Mouse (Mus musculus): Measurements from ENCODE around the gene Gstm4. TPM values are rescaled to one million over a fixed set of nuclear protein-coding genes. Genes with fewer than 3 reads are reported as not detected.

Gene Gstm4
- total and polyA plus RNA-seq, 3 experiments = 2.9 to 19.1 (median 7.0) TPM

- Histone ChIP-seq H3K27me3 (replicated peaks) (peaks cover 11% of the 10 kb centered on the region), H3K4me2 (ENCODE audit: insufficient read depth, low read depth, poor library complexity, severe bottlenecking) (no peak overlapping the region), H3K4me1 (ENCODE audit: control insufficient read depth in 1 of 2, insufficient read depth in 2 of 2) (no peaks in the 10 kb centered on the region; a peak in 1 of 4 replicates), H3K4me3 (replicated peaks in 1 of 3; ENCODE audit: low read depth in 2 of 3, low read length in 2 of 3, poor library complexity in 1 of 3) (no peak overlapping the region), H3K79me2 (replicated peaks; ENCODE audit: control insufficient read depth, extremely low read depth, insufficient read depth, poor library complexity, severe bottlenecking) (no peaks in the 10 kb centered on the region), H3K9me3 (replicated peaks; ENCODE audit: low read length) (no peaks in the 10 kb centered on the region), H3K36me3 (replicated peaks in 1 of 2; ENCODE audit: control insufficient read depth in 1 of 2, insufficient read depth in 1 of 2, low read length in 1 of 2) (no peaks in the 10 kb centered on the region), H3K27ac (ENCODE audit: insufficient read depth, low read depth) (no peak overlapping the region), H3K9ac (ENCODE audit: insufficient read depth, low read depth) (no peak overlapping the region)
- no peak for TF ChIP-seq KAT2A (IDR thresholded peaks at IDR 0.05; ENCODE audit: insufficient replicate concordance, low read length)
- no peak for TF ChIP-seq NRF1 (IDR thresholded peaks at IDR 0.05; ENCODE audit: low read depth, low read length)
- no peak for TF ChIP-seq USF1 (IDR thresholded peaks at IDR 0.05; ENCODE audit: low read depth, low read length)
- in situ Hi-C loops (cut with MboI; ENCODE audit: low pct_ligation_motif_present, low pct_unique_long_range_greater_than_20kb, low sequenced_read_pairs) = no loop called here
- DNase-seq (ENCODE audit: extremely low read depth) = no peak
- dilution Hi-C loops (cut with MboI; ENCODE audit: extremely low pct_ligation_motif_present, extremely low pct_unique_long_range_greater_than_20kb, low sequenced_read_pairs) = no loop called here
Measured at GRCm38 (mm10) chr3:108028641-108029365, 15.9 kb downstream of the Gstm4 start.

- TF ChIP-seq BHLHE40 (IDR thresholded peaks at IDR 0.05; ENCODE audit: low read depth, low read length) (no peak), POLR2A (IDR thresholded peaks at IDR 0.05; ENCODE audit: low read depth, low read length) (no peak)
- H3K79me2 ChIP-seq (replicated peaks; ENCODE audit: control insufficient read depth, extremely low read depth, insufficient read depth, poor library complexity, severe bottlenecking) = no peaks in the 10 kb centered on the region
- DNase-seq (ENCODE audit: extremely low read depth) = no peak
- H3K4me1 ChIP-seq (ENCODE audit: control insufficient read depth in 1 of 2, insufficient read depth in 2 of 2) = no peaks in the 10 kb centered on the region; a peak in 1 of 4 replicates
- no peak overlapping the region for H3K4me2 ChIP-seq (ENCODE audit: insufficient read depth, low read depth, poor library complexity, severe bottlenecking)
- no peak overlapping the region for H3K9ac ChIP-seq (ENCODE audit: insufficient read depth, low read depth)
- peaks cover 10% of the 10 kb centered on the region for H3K27me3 ChIP-seq (replicated peaks)
- H3K4me3 ChIP-seq (replicated peaks in 1 of 3; ENCODE audit: low read depth in 2 of 3, low read length in 2 of 3, poor library complexity in 1 of 3) = no peak overlapping the region
- no peaks in the 10 kb centered on the region for H3K9me3 ChIP-seq (replicated peaks; ENCODE audit: low read length)
- H3K36me3 ChIP-seq (replicated peaks in 1 of 2; ENCODE audit: control insufficient read depth in 1 of 2, insufficient read depth in 1 of 2, low read length in 1 of 2) = no peaks in the 10 kb centered on the region
- dilution Hi-C loops (cut with MboI; ENCODE audit: extremely low pct_ligation_motif_present, extremely low pct_unique_long_range_greater_than_20kb, low sequenced_read_pairs) (no loop called here), in situ Hi-C loops (cut with MboI; ENCODE audit: low pct_ligation_motif_present, low pct_unique_long_range_greater_than_20kb, low sequenced_read_pairs) (no loop called here)
- H3K27ac ChIP-seq (ENCODE audit: insufficient read depth, low read depth) = no peak overlapping the region
Measured at GRCm38 (mm10) chr3:108026597-108026996, 18.1 kb downstream of the Gstm4 start.

DNA sequence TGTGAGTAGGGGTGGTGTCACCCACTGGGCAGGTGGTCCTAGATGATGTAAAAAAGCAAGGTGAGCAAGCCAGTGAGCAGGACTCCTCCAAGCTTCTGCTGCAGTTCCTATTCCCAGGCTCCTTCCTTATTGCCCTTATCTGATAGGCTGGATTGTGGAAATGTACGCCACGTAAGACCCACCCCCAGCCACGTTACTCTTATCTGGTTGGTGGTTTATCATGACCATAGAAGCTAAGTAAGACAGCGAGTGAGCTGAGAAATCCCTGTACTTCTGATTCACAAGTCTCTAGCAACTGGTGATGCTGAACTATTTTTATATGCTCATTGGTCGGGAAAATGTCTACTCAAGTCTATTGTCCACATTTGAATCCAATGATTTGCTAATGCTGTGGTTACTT lies 18.6 kb downstream of the Gstm4 start:
- Histone ChIP-seq H3K36me3 (replicated peaks in 1 of 2; ENCODE audit: control insufficient read depth in 1 of 2, insufficient read depth in 1 of 2, low read length in 1 of 2) (no peaks in the 10 kb centered on the region), H3K9ac (ENCODE audit: insufficient read depth, low read depth) (no peak overlapping the region), H3K27ac (ENCODE audit: insufficient read depth, low read depth) (no peak overlapping the region), H3K4me3 (replicated peaks in 1 of 3; ENCODE audit: low read depth in 2 of 3, low read length in 2 of 3, poor library complexity in 1 of 3) (no peak overlapping the region), H3K79me2 (replicated peaks; ENCODE audit: control insufficient read depth, extremely low read depth, insufficient read depth, poor library complexity, severe bottlenecking) (no peaks in the 10 kb centered on the region), H3K9me3 (replicated peaks; ENCODE audit: low read length) (no peaks in the 10 kb centered on the region), H3K27me3 (replicated peaks) (peaks cover 10% of the 10 kb centered on the region), H3K4me1 (ENCODE audit: control insufficient read depth in 1 of 2, insufficient read depth in 2 of 2) (no peaks in the 10 kb centered on the region; a peak in 1 of 4 replicates), H3K4me2 (ENCODE audit: insufficient read depth, low read depth, poor library complexity, severe bottlenecking) (no peak overlapping the region)
- no peak for TF ChIP-seq RAD21 (IDR thresholded peaks at IDR 0.05; ENCODE audit: low read depth, low read length)
- TF ChIP-seq CHD2 (IDR thresholded peaks at IDR 0.05; ENCODE audit: low read length) = peak; percentile 80
- in situ Hi-C loops (cut with MboI; ENCODE audit: low pct_ligation_motif_present, low pct_unique_long_range_greater_than_20kb, low sequenced_read_pairs) (no loop called here), dilution Hi-C loops (cut with MboI; ENCODE audit: extremely low pct_ligation_motif_present, extremely low pct_unique_long_range_greater_than_20kb, low sequenced_read_pairs) (no loop called here)
- DNase-seq (ENCODE audit: extremely low read depth) = peak; percentile 35
